Mouse (Mus musculus) spleen, embryonic (tissue): Measurements from ENCODE around the gene Barx1.

Source experiments
- CTCF ChIA-PET: fragments of 350-600 bp; sonication (Branson Sonifier 250); formaldehyde crosslinking; loops from one replicate; lab custom pipeline; 2022; lab: Charles Lee

Barx1 gene

GRCm38 (mm10) chr13:48659254-48660220 lies 3.3 kb upstream of the Barx1 start:
- CTCF ChIA-PET, result interaction anchor here (0.6 to 0.7 kb wide), 2 partner anchors 351 to 472 kb away, joined by 3 read pairs; no protein-coding TSS in a partner anchor

- CTCF ChIA-PET, result interaction anchor here (0.7 kb wide), 1 partner anchor 471 kb away, joined by 3 read pairs; no protein-coding TSS in a partner anchor
Measured at GRCm38 (mm10) chr13:48660221-48660734, 2.5 kb upstream of the Barx1 start.

GRCm38 (mm10) chr13:48660741-48661140 lies 2.1 kb upstream of the Barx1 start:
- CTCF ChIA-PET, result no interaction called here

- CTCF ChIA-PET, result no interaction called here
Measured at GRCm38 (mm10) chr13:48661561-48661960, 1.2 kb upstream of the Barx1 start.

DNA sequence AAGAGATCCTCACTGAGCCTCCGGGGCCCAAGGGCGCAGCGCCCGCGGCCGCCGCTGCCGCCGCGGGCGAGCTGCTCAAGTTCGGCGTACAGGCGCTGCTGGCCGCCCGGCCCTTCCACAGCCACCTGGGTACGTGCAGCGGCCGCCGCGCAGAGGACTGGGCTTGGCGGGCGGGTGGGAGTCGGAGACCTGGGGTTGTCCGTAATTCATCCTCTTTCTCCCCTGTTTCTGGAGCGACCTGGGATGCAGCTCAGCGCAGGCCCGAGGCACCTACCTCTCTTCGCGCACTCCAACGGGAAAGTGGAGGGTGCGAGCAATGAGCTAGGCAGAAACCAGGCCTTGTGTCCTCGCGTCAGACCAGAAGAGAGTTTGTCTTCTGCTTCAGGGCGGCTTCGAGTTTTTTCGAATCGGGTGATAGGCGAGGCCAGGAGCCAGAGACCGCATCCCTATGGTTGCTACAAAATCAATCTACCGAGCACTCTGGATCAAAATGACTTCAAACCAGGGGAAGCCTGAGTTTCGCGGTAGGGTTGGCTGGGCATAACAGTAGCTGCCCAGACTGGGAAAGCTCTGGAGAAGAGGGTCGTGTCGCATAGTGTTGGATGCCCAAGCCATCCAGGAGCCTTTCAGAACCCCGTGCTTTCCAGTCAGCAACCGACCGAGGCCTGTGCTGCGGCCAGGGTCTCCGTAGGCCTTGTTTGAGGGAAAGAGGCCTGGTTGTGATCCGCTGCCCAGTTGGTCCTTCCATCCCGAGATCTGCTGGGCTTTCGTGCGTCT lies 601 bp downstream of the Barx1 start:
- CTCF ChIA-PET, result no interaction called here

DNA sequence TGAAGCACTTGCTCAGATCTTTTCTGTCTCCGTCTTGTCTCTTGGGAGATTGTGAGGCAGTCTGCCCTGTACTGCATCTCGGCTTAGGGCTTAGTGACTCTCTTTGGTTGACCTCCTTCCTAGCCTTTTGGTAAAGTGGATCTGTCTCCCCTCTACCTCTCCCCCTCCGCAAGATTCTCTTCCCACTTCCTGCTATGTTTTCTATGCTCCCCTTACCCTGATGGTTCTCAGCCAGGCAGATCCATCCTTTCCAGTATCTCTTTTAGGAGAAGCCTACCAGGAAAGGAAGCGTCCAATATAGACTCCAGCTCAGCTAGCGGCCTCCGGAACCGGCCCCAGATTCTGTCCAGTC lies 1.2 kb downstream of the Barx1 start:
- CTCF ChIA-PET, result no interaction called here

GRCm38 (mm10) chr13:48664916-48665655 lies 2.3 kb downstream of the Barx1 start:
- CTCF ChIA-PET, result interaction anchor here (0.6 kb wide), 1 partner anchor 1116 kb away, joined by 3 read pairs; no protein-coding TSS in a partner anchor

- CTCF ChIA-PET, result interaction anchor here (0.6 kb wide), 1 partner anchor 1115 kb away, joined by 3 read pairs; no protein-coding TSS in a partner anchor
Measured at GRCm38 (mm10) chr13:48665656-48666597, 3.1 kb downstream of the Barx1 start.

- CTCF ChIA-PET, result interaction anchor here (0.6 kb wide), 1 partner anchor 224 kb away, joined by 8 read pairs; no protein-coding TSS in a partner anchor
Measured at GRCm38 (mm10) chr13:48667461-48667860, 4.7 kb downstream of the Barx1 start.

- CTCF ChIA-PET, result interaction anchor here (0.6 kb wide), 1 partner anchor 223 kb away, joined by 8 read pairs; no protein-coding TSS in a partner anchor
Measured at GRCm38 (mm10) chr13:48668091-48668975, 5.5 kb downstream of the Barx1 start.

- CTCF ChIA-PET, result interaction anchor here (0.6 kb wide), 1 partner anchor 200 kb away, joined by 4 read pairs; no protein-coding TSS in a partner anchor
Measured at GRCm38 (mm10) chr13:48668976-48669534, 6.3 kb downstream of the Barx1 start.

DNA sequence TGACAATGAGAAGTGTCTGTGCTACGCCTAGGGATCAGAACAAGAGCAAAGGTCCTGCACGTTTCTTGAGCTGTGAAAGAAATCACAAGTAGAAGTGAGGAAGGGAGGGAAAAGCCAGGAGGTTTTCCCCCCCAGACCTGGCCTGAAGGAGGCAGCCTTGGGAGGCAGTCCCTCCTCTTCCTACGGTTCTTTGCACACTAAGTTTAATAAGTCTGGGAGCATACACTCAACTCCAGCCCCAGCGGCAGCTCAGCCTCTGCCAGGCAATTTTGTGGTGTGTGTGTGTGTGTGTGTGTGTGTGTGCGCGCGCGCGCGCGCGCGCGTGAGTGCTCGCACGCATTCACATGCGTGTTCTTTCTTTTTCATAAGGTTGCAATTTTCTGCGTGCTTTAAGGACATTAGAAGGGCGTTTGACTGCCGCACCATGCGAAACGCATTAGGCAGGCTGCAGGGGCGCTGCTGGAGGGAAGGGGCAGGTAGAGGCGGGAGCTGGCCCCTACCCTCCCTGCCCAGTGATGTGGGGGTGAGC lies 9.6 kb downstream of the Barx1 start:
- CTCF ChIA-PET, result interaction anchor here (0.8 kb wide), 1 partner anchor 1528 kb away, joined by 14 read pairs; no protein-coding TSS in a partner anchor

GRCm38 (mm10) chr13:48674609-48675008 lies 11.8 kb downstream of the Barx1 start:
- CTCF ChIA-PET, result no interaction called here

DNA sequence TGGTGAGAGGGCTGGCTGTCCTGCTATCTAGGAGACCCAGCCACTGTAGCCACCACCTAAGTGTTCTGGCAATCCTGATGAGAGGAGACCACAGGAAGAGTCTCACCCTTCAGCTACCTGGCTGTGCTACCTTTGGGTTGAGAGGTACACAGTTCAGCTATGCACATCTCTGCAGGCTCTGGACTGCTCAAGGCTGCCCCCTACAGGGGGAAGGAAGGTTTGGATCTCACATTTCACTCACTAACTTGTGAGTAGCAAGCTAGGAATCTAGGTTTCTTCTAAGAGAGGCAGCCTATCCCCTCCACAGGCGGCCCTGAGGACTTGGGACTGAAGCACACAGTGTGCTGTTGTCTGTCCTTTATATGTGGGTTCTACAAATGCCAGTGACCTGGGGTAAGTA lies 16.6 kb downstream of the Barx1 start:
- CTCF ChIA-PET, result no interaction called here

GRCm38 (mm10) chr13:48686666-48687065 lies 23.9 kb downstream of the Barx1 start:
- CTCF ChIA-PET, result no interaction called here

- CTCF ChIA-PET, result no interaction called here
Measured at GRCm38 (mm10) chr13:48691991-48692390, 29.2 kb downstream of the Barx1 start.

DNA sequence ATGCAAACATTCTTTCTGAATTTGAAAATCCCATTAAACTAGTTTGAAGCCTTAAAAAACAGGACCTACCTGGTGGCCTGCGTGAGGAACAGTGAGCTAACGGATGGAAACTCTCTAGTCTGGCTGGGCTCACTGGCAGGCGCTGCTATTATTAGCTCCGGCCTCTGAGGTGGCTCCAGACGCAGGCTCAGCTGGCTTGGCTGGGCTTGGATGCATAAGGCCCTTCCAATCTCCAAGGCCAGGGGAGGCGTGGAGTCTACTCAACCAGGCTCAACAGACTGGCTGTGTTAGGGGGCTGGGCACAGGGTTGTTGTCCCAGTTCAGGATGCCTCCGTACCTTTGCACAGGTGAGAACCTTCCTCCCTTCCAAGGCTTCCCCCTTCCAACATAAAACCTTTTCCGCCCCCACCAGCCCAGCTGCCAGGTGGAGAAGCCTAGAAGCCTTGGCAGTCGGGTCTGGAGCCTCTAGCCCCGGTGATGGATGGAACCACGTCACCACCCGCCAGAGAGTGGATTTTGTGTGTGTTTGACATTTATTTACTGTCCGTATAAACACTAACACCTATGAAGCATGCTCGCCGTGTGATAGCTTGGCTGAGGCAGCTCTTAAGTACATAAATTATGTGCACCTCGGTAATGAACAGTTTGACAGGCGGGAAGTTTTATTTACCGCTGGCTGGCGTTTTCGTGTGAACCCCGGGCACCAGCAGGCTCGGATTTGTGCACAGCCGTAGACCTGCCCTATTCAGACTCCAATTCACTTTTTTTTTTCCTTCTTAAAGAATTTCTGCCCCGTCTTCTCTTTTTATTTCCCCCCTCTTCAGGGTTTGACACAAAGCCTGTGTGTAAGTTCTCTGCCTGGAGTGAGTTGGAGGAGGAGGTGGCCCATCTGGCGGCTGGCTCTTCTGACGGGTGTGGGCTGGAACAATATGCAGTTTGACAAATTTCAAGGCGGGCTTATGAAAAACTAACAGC lies 31.6 kb downstream of the Barx1 start:
- CTCF ChIA-PET, result no interaction called here
